Mouse (Mus musculus) inflammation-experienced regulatory T-cells, adult 6 months (primary cell): ENCODE measurements around the gene Klhl31. TPM values are rescaled to one million over a fixed set of nuclear protein-coding genes. Genes with fewer than 3 reads are reported as not detected.

ENCODE experiments used
- ATAC-seq: one replicate; pipeline ENCODE4 v1.8.0; 2017
- polyA plus RNA-seq, 3 experiments: library from polyadenylated mRNA; unstranded; fragments of 100-300 nt; shearing (Covaris generic); gene quantifications; one replicate each; pipeline ENCODE4 v1.2.1; 2017

Gene Klhl31
- polyA plus RNA-seq, 3 experiments from 2014 or later: 0.16 TPM; not detected in 2

GRCm38 (mm10) chr9:77707433-77708139 is 71.3 kb downstream of the Klhl31 start:
- no peak for ATAC-seq

GRCm38 (mm10) chr9:77708950-77709349 is 72.7 kb downstream of the Klhl31 start:
- no peak for ATAC-seq

Other genes starting within 250 kb of the Klhl31 start
- gene Lrrc1, start 91.6 kb upstream of the Klhl31 start, polyA plus RNA-seq: 1 to 10 TPM; 2.3 to 4.3 (median 2.4) TPM
- gene Gclc, start 118.0 kb downstream of the Klhl31 start, polyA plus RNA-seq: 10 to 100 TPM in 2 of 3 experiments, 1 to 10 TPM in 1; 7.6 to 11.1 (median 10.8) TPM